Mouse (Mus musculus): ENCODE results near the gene Bpifb2. TPM values are rescaled to one million over a fixed set of nuclear protein-coding genes. Genes with fewer than 3 reads are reported as not detected.
"Not testable (repeated sequence)": the region's sequence is repeated elsewhere in the genome, so short reads cannot be mapped to it uniquely, and the experiment has no call there.

Gene Bpifb2
- not detected in 2 replicates for polyA plus RNA-seq (2011; ENCODE audit: insufficient read depth, insufficient read length, low read depth, missing spikeins)

DNA sequence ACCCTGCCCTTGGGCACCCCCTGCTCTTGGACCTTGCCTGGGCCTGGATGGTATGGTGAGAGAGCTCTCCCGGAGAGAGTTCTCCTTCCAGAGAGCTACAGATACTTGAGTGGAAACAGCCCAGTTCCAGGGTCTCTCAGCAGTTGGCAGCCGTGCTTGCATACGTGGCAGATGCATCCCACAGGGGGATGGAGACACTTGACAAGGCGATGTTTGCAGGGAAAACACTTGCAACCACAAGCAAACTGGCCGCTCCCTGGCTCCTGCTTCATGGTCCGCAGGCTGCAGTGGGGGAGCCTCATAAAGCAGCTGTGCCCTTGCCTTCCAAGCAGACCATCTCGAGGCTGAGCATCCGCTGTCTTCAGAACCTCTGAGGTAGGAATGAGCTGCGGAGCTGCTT lies at the start of gene Bpifb2:
Gene Bpifb2 (plus strand): TSS at position 301 of the 400 bp plus-strand sequence.
- no peak within 1 kb of the TSS for H3K9ac ChIP-seq (ENCODE audit: low read depth, poor library complexity, severe bottlenecking)
- no peaks in the 10 kb centered on the region for H3K4me1 ChIP-seq (ENCODE audit: control insufficient read depth, insufficient read depth, low read length)
- TF ChIP-seq CTCF (IDR thresholded peaks at IDR 0.05; ENCODE audit: low read depth, low read length) (no peak), POLR2A (IDR thresholded peaks at IDR 0.05; ENCODE audit: insufficient read depth, low read length) (no peak)
- no peaks in the 10 kb centered on the region for H3K36me3 ChIP-seq (ENCODE audit: control insufficient read depth, insufficient read depth, low read length, poor library complexity, severe bottlenecking)
- H3K9me3 ChIP-seq (replicated peaks; ENCODE audit: control insufficient read depth, insufficient read depth, low read length, poor library complexity, severe bottlenecking), result no peaks in the 10 kb centered on the region
- H3K27me3 ChIP-seq (ENCODE audit: control insufficient read depth, insufficient read depth, low read length, poor library complexity, severe bottlenecking), result no peaks in the 10 kb centered on the region
- no peak within 1 kb of the TSS for H3K4me3 ChIP-seq (ENCODE audit: low read depth, low read length)
- H3K27ac ChIP-seq (ENCODE audit: insufficient read depth, low read length), result no peak within 1 kb of the TSS

DNA sequence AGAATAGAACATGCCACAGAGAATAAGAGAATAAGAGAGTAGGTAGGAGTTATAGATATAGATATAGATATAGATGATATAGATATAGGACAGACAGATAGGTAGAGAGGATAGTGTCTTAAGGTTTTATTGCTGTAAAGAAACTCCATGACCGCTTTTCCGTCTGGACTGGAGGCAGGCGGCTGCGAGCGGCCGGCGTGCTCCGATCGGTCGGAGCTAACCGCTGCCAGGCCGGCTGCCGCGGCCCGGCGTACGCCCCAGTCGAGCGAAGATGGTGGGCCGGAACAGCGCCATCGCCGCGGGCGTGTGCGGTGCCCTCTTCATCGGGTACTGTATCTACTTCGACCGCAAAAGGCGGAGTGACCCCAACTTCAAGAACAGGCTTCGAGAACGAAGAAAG lies 48.9 kb upstream of the Bpifb2 start:
- H3K27me3 ChIP-seq (ENCODE audit: control insufficient read depth, insufficient read depth, low read length, poor library complexity, severe bottlenecking); H3K9ac ChIP-seq (ENCODE audit: low read depth, poor library complexity, severe bottlenecking); H3K27ac ChIP-seq (ENCODE audit: insufficient read depth, low read length); H3K4me3 ChIP-seq (ENCODE audit: low read depth, low read length); H3K36me3 ChIP-seq (ENCODE audit: control insufficient read depth, insufficient read depth, low read length, poor library complexity, severe bottlenecking); H3K4me1 ChIP-seq (ENCODE audit: control insufficient read depth, insufficient read depth, low read length); H3K9me3 ChIP-seq (replicated peaks; ENCODE audit: control insufficient read depth, insufficient read depth, low read length, poor library complexity, severe bottlenecking): not testable (repeated sequence)

DNA sequence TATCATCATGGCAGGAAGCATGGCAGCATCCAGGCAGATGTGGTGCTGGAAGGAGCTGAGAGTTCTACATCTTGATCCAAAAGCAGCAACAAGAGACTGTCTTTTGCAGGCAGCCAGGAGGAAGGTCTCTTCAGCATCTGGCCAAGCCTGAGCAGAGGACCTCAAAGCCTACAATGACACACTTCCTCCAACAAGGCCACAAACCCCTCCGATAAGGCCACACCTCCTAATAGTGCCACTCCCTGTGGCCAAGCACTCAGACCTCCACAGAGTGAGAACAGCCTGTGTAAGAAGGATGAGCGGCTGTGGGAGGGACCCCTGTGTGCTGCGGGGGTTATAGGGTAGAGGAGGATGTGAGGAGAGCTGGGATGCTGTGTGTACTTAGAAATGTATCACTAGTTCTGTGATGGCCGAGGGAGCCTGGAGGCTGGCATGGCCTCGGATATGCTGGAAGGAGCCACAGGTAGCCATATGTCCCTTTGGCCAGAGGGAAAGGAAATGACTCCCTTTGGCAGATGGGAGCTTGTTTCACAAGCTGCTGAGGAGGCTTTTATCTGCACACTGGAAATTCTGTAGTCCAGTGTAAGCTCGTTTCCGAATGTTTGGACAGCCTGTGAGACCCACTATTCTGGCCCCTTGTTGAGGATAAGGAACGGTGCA lies 47.5 kb upstream of the Bpifb2 start:
- H3K4me1 ChIP-seq (ENCODE audit: control insufficient read depth, insufficient read depth, low read length), result no peaks in the 10 kb centered on the region
- H3K9ac ChIP-seq (ENCODE audit: low read depth, poor library complexity, severe bottlenecking), result no peak overlapping the region
- H3K27ac ChIP-seq (ENCODE audit: insufficient read depth, low read length), result no peak overlapping the region
- H3K9me3 ChIP-seq (replicated peaks; ENCODE audit: control insufficient read depth, insufficient read depth, low read length, poor library complexity, severe bottlenecking), result no peaks in the 10 kb centered on the region
- TF ChIP-seq CTCF (IDR thresholded peaks at IDR 0.05; ENCODE audit: low read depth, low read length) (no peak), EP300 (IDR thresholded peaks at IDR 0.05; ENCODE audit: insufficient read depth, low read depth, low read length) (no peak), POLR2A (IDR thresholded peaks at IDR 0.05; ENCODE audit: insufficient read depth, low read length) (no peak)
- H3K27me3 ChIP-seq (ENCODE audit: control insufficient read depth, insufficient read depth, low read length, poor library complexity, severe bottlenecking), result no peaks in the 10 kb centered on the region; the same call in 1 of the 2 replicates
- H3K4me3 ChIP-seq (ENCODE audit: low read depth, low read length), result no peak overlapping the region
- H3K36me3 ChIP-seq (ENCODE audit: control insufficient read depth, insufficient read depth, low read length, poor library complexity, severe bottlenecking), result no peaks in the 10 kb centered on the region

DNA sequence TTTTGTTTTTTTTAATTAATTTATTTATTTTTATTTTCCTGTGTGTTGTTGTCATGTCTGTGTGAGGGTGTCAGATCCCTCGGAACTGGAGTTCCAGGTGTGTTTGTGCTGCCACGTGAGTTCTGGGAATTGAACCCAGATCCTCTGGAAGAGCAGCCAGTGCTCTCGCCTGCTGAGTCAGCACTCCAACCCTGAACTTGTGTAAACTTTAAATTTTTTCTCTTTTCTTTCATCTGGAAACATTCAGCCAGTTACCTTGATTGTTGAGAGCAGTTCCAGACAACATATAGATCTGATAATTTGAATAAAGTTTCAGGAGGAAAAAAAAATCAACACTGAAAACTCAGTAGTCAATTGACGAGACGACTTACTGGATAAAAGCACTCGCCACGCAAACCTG lies 46.1 kb upstream of the Bpifb2 start:
- Histone ChIP-seq H3K9ac (ENCODE audit: low read depth, poor library complexity, severe bottlenecking) (no peak overlapping the region), H3K9me3 (replicated peaks; ENCODE audit: control insufficient read depth, insufficient read depth, low read length, poor library complexity, severe bottlenecking) (no peaks in the 10 kb centered on the region), H3K4me1 (ENCODE audit: control insufficient read depth, insufficient read depth, low read length) (no peaks in the 10 kb centered on the region), H3K4me3 (ENCODE audit: low read depth, low read length) (no peak overlapping the region), H3K36me3 (ENCODE audit: control insufficient read depth, insufficient read depth, low read length, poor library complexity, severe bottlenecking) (no peaks in the 10 kb centered on the region), H3K27me3 (ENCODE audit: control insufficient read depth, insufficient read depth, low read length, poor library complexity, severe bottlenecking) (no peaks in the 10 kb centered on the region; the same call in 1 of the 2 replicates), H3K27ac (ENCODE audit: insufficient read depth, low read length) (no peak overlapping the region)
- TF ChIP-seq EP300 (IDR thresholded peaks at IDR 0.05; ENCODE audit: insufficient read depth, low read depth, low read length) (no peak), CTCF (IDR thresholded peaks at IDR 0.05; ENCODE audit: low read depth, low read length) (no peak), POLR2A (IDR thresholded peaks at IDR 0.05; ENCODE audit: insufficient read depth, low read length) (no peak)

DNA sequence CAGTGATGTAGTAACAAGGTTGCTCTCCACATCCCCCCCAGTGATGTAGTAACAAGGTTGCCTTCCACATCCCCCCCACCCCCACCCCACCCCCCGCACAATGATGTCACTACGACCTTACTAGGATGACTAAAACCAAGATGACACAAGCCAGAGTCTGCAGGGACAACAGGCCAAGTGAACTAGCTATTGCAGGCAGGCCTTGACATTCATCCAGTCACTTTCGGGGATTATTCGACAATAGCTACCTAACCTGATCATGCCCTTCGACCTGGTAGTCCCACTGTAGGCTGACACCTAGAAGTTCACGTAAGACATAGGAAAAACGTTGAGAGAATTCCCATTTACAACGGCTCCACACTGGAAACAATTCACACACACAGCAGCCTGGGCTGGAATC lies 41.6 kb upstream of the Bpifb2 start:
- no peak overlapping the region for H3K4me3 ChIP-seq (ENCODE audit: low read depth, low read length)
- TF ChIP-seq EP300 (IDR thresholded peaks at IDR 0.05; ENCODE audit: insufficient read depth, low read depth, low read length), result no peak
- no peak for TF ChIP-seq POLR2A (IDR thresholded peaks at IDR 0.05; ENCODE audit: insufficient read depth, low read length)
- TF ChIP-seq CTCF (IDR thresholded peaks at IDR 0.05; ENCODE audit: low read depth, low read length), result no peak
- H3K27ac ChIP-seq (ENCODE audit: insufficient read depth, low read length), result no peak overlapping the region
- no peaks in the 10 kb centered on the region; the same call in 1 of the 2 replicates for H3K27me3 ChIP-seq (ENCODE audit: control insufficient read depth, insufficient read depth, low read length, poor library complexity, severe bottlenecking)
- no peaks in the 10 kb centered on the region for H3K36me3 ChIP-seq (ENCODE audit: control insufficient read depth, insufficient read depth, low read length, poor library complexity, severe bottlenecking)
- H3K9ac ChIP-seq (ENCODE audit: low read depth, poor library complexity, severe bottlenecking), result no peak overlapping the region
- H3K4me1 ChIP-seq (ENCODE audit: control insufficient read depth, insufficient read depth, low read length), result no peaks in the 10 kb centered on the region
- no peaks in the 10 kb centered on the region for H3K9me3 ChIP-seq (replicated peaks; ENCODE audit: control insufficient read depth, insufficient read depth, low read length, poor library complexity, severe bottlenecking)

DNA sequence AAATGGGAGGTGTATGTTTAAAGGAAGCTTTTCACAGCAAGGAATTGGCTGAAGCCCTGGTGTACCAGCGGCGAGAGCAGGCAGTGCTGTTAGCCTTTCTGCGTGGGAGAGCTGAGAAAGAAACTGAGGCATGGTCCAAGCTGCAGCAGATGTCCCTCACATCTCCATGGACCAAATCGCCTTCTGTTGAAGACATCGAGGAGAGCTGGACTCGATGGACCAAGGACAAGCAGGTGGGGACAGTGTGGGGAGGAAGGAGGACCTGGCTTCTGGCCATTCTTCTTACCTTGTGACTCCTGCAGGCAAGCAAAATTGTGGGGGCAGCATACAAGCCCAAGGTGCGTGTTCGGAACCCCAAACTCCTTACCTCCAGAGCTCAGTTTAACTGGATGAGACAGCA lies 32.0 kb upstream of the Bpifb2 start:
- TF ChIP-seq POLR2A (IDR thresholded peaks at IDR 0.05; ENCODE audit: insufficient read depth, low read length), result no peak
- TF ChIP-seq EP300 (IDR thresholded peaks at IDR 0.05; ENCODE audit: insufficient read depth, low read depth, low read length), result no peak
- no peak for TF ChIP-seq CTCF (IDR thresholded peaks at IDR 0.05; ENCODE audit: low read depth, low read length)
- H3K4me1 ChIP-seq (ENCODE audit: control insufficient read depth, insufficient read depth, low read length), result no peaks in the 10 kb centered on the region
- no peak overlapping the region for H3K4me3 ChIP-seq (ENCODE audit: low read depth, low read length)
- no peaks in the 10 kb centered on the region for H3K9me3 ChIP-seq (replicated peaks; ENCODE audit: control insufficient read depth, insufficient read depth, low read length, poor library complexity, severe bottlenecking)
- H3K9ac ChIP-seq (ENCODE audit: low read depth, poor library complexity, severe bottlenecking), result no peak overlapping the region
- no peak overlapping the region for H3K27ac ChIP-seq (ENCODE audit: insufficient read depth, low read length)
- no peaks in the 10 kb centered on the region for H3K36me3 ChIP-seq (ENCODE audit: control insufficient read depth, insufficient read depth, low read length, poor library complexity, severe bottlenecking)
- H3K27me3 ChIP-seq (ENCODE audit: control insufficient read depth, insufficient read depth, low read length, poor library complexity, severe bottlenecking), result no peaks in the 10 kb centered on the region
